Mouse (Mus musculus): ENCODE data around the gene Tulp2. TPM values are rescaled to one million over a fixed set of nuclear protein-coding genes. Genes with fewer than 3 reads are reported as not detected.

Tulp2 gene
- polyA plus RNA-seq, 1 experiment from 2014 or later: 0.15 TPM

GRCm38 (mm10) chr7:45549641-45550436 is 68.2 kb downstream of the Tulp2 start:
- H3K27me3 ChIP-seq (replicated peaks): no peaks in the 10 kb centered on the region
- no peak overlapping the region for H3K4me3 ChIP-seq (replicated peaks)
- no peak overlapping the region for H3K4me2 ChIP-seq
- WGBS: 91% methylated on average over 16 of the region's 16 CpGs
- H3K36me3 ChIP-seq: no peaks in the 10 kb centered on the region
- no peaks in the 10 kb centered on the region for H3K4me1 ChIP-seq
- ATAC-seq (ENCODE audit: low FRiP score): no peak
- no peaks in the 10 kb centered on the region for H3K9me3 ChIP-seq (replicated peaks)
- H3K9ac ChIP-seq (replicated peaks): no peak overlapping the region
- H3K27ac ChIP-seq (replicated peaks): no peak overlapping the region

GRCm38 (mm10) chr7:45550821-45551511 is 69.3 kb downstream of the Tulp2 start:
- Histone ChIP-seq H3K4me3 (replicated peaks) (no peak overlapping the region), H3K27me3 (replicated peaks) (no peaks in the 10 kb centered on the region), H3K9ac (replicated peaks) (0 out of 2 replicates have a peak overlapping the region, but pooled peaks have one; percentile 10), H3K4me2 (no peak overlapping the region), H3K36me3 (no peaks in the 10 kb centered on the region), H3K9me3 (replicated peaks) (no peaks in the 10 kb centered on the region), H3K4me1 (no peaks in the 10 kb centered on the region), H3K27ac (replicated peaks) (no peak overlapping the region)
- 76% methylated on average over 11 of the region's 11 CpGs for WGBS
- ATAC-seq (ENCODE audit: low FRiP score): no peak

GRCm38 (mm10) chr7:45551512-45551883 is 69.8 kb downstream of the Tulp2 start:
- no peak overlapping the region for H3K4me2 ChIP-seq
- no peaks in the 10 kb centered on the region for H3K4me1 ChIP-seq
- no peaks in the 10 kb centered on the region for H3K27me3 ChIP-seq (replicated peaks)
- H3K9ac ChIP-seq (replicated peaks): no peak overlapping the region
- H3K9me3 ChIP-seq (replicated peaks): no peaks in the 10 kb centered on the region
- no peaks in the 10 kb centered on the region for H3K36me3 ChIP-seq
- ATAC-seq (ENCODE audit: low FRiP score): no peak
- H3K4me3 ChIP-seq (replicated peaks): no peak overlapping the region
- 86% methylated on average over 8 of the region's 8 CpGs for WGBS
- no peak overlapping the region for H3K27ac ChIP-seq (replicated peaks)

- no peak for ATAC-seq (ENCODE audit: low FRiP score)
- no peak overlapping the region for H3K4me3 ChIP-seq (replicated peaks)
- 71% methylated on average over 8 of the region's 8 CpGs for WGBS
- H3K9ac ChIP-seq (replicated peaks): no peak overlapping the region
- no peaks in the 10 kb centered on the region for H3K9me3 ChIP-seq (replicated peaks)
- no peak overlapping the region for H3K4me2 ChIP-seq
- no peaks in the 10 kb centered on the region for H3K27me3 ChIP-seq (replicated peaks)
- H3K36me3 ChIP-seq: no peaks in the 10 kb centered on the region
- H3K27ac ChIP-seq (replicated peaks): no peak overlapping the region
- H3K4me1 ChIP-seq: no peaks in the 10 kb centered on the region
Measured at GRCm38 (mm10) chr7:45553519-45553918, 71.8 kb downstream of the Tulp2 start.

GRCm38 (mm10) chr7:45553990-45554389 is 72.3 kb downstream of the Tulp2 start:
- Histone ChIP-seq H3K9me3 (replicated peaks) (no peaks in the 10 kb centered on the region), H3K4me2 (no peak overlapping the region), H3K9ac (replicated peaks) (no peak overlapping the region), H3K4me3 (replicated peaks) (no peak overlapping the region), H3K27ac (replicated peaks) (no peak overlapping the region), H3K36me3 (no peaks in the 10 kb centered on the region), H3K4me1 (no peaks in the 10 kb centered on the region), H3K27me3 (replicated peaks) (no peaks in the 10 kb centered on the region)
- 89% methylated on average over 2 of the region's 2 CpGs for WGBS
- no peak for ATAC-seq (ENCODE audit: low FRiP score)

GRCm38 (mm10) chr7:45554744-45555143 is 73.1 kb downstream of the Tulp2 start, which contains the start of gene Hsd17b14:
Gene Hsd17b14 (plus strand): TSS chr7:45554893.
- Histone ChIP-seq H3K9ac (replicated peaks) (no peak within 1 kb of the TSS), H3K4me2 (no peak within 1 kb of the TSS), H3K27me3 (replicated peaks) (no peaks in the 10 kb centered on the region), H3K4me1 (no peaks in the 10 kb centered on the region), H3K36me3 (no peaks in the 10 kb centered on the region), H3K27ac (replicated peaks) (no peak within 1 kb of the TSS), H3K4me3 (replicated peaks) (no peak within 1 kb of the TSS), H3K9me3 (replicated peaks) (no peaks in the 10 kb centered on the region)
- WGBS: 56% methylated on average over 8 of the region's 8 CpGs
- no peak for ATAC-seq (ENCODE audit: low FRiP score)

- no peaks in the 10 kb centered on the region for H3K36me3 ChIP-seq
- H3K9me3 ChIP-seq (replicated peaks): no peaks in the 10 kb centered on the region
- no peak overlapping the region for H3K9ac ChIP-seq (replicated peaks)
- H3K4me3 ChIP-seq (replicated peaks): no peak overlapping the region
- no peaks in the 10 kb centered on the region for H3K4me1 ChIP-seq
- no peak overlapping the region for H3K27ac ChIP-seq (replicated peaks)
- ATAC-seq (ENCODE audit: low FRiP score): no peak
- WGBS: 37% methylated on average over 8 of the region's 8 CpGs
- no peaks in the 10 kb centered on the region for H3K27me3 ChIP-seq (replicated peaks)
- H3K4me2 ChIP-seq: no peak overlapping the region
Measured at GRCm38 (mm10) chr7:45555787-45556186, 74.1 kb downstream of the Tulp2 start.

GRCm38 (mm10) chr7:45558907-45559306 is 77.2 kb downstream of the Tulp2 start:
- no peak overlapping the region for H3K4me3 ChIP-seq (replicated peaks)
- no peak overlapping the region for H3K27ac ChIP-seq (replicated peaks)
- H3K27me3 ChIP-seq (replicated peaks): no peaks in the 10 kb centered on the region
- peaks cover 5% of the 10 kb centered on the region; the same call in 1 of the 2 replicates for H3K4me1 ChIP-seq
- H3K4me2 ChIP-seq: no peak overlapping the region
- no peaks in the 10 kb centered on the region for H3K36me3 ChIP-seq
- H3K9ac ChIP-seq (replicated peaks): no peak overlapping the region
- 67% methylated on average over 6 of the region's 6 CpGs for WGBS
- no peak for ATAC-seq (ENCODE audit: low FRiP score)
- no peaks in the 10 kb centered on the region for H3K9me3 ChIP-seq (replicated peaks)

GRCm38 (mm10) chr7:45560241-45560640 is 78.6 kb downstream of the Tulp2 start:
- Histone ChIP-seq H3K4me1 (peaks cover 5% of the 10 kb centered on the region; the same call in 1 of the 2 replicates), H3K9ac (replicated peaks) (no peak overlapping the region), H3K4me3 (replicated peaks) (no peak overlapping the region), H3K27ac (replicated peaks) (no peak overlapping the region), H3K4me2 (no peak overlapping the region), H3K36me3 (no peaks in the 10 kb centered on the region), H3K9me3 (replicated peaks) (no peaks in the 10 kb centered on the region), H3K27me3 (replicated peaks) (no peaks in the 10 kb centered on the region)
- ATAC-seq (ENCODE audit: low FRiP score): no peak
- 84% methylated on average over 7 of the region's 7 CpGs for WGBS

- ATAC-seq (ENCODE audit: low FRiP score): 0 out of 2 replicates have a peak, but pooled peaks have one; percentile 50
- H3K27ac ChIP-seq (replicated peaks): no peak overlapping the region
- no peaks in the 10 kb centered on the region for H3K9me3 ChIP-seq (replicated peaks)
- no peak overlapping the region for H3K9ac ChIP-seq (replicated peaks)
- no peaks in the 10 kb centered on the region for H3K27me3 ChIP-seq (replicated peaks)
- H3K4me2 ChIP-seq: peak overlapping the region; percentile 25; the same call in 1 of the 2 replicates
- peaks cover 5% of the 10 kb centered on the region; the same call in 1 of the 2 replicates for H3K4me1 ChIP-seq
- no peaks in the 10 kb centered on the region for H3K36me3 ChIP-seq
- no peak overlapping the region for H3K4me3 ChIP-seq (replicated peaks)
- WGBS: 27% methylated on average over 17 of the region's 17 CpGs
Measured at GRCm38 (mm10) chr7:45560843-45561623, 79.4 kb downstream of the Tulp2 start.

GRCm38 (mm10) chr7:45561624-45562520 is 80.2 kb downstream of the Tulp2 start:
- no peaks in the 10 kb centered on the region for H3K9me3 ChIP-seq (replicated peaks)
- no peak overlapping the region for H3K4me2 ChIP-seq
- H3K9ac ChIP-seq (replicated peaks): no peak overlapping the region
- peak; percentile 15; the same call in 1 of the 2 replicates for ATAC-seq (ENCODE audit: low FRiP score)
- peaks cover 5% of the 10 kb centered on the region; the same call in 1 of the 2 replicates for H3K4me1 ChIP-seq
- no peaks in the 10 kb centered on the region for H3K36me3 ChIP-seq
- WGBS: 52% methylated on average over 12 of the region's 12 CpGs
- no peak overlapping the region for H3K4me3 ChIP-seq (replicated peaks)
- no peaks in the 10 kb centered on the region for H3K27me3 ChIP-seq (replicated peaks)
- H3K27ac ChIP-seq (replicated peaks): no peak overlapping the region

Data from neural tube, embryonic 15.5 days (tissue).